Mouse (Mus musculus) bone marrow macrophage, adult 2 months (primary cell): ENCODE results near the gene Bcr. TPM values are rescaled to one million over a fixed set of nuclear protein-coding genes. Genes with fewer than 3 reads are reported as not detected.

Experiments
- H3K27ac ChIP-seq: 2 replicates; pipeline ENCODE4 v1.5.1; 2012; ENCODE audit warnings: low read depth, low read length; ENCODE audit not compliant: insufficient read depth
- H3K4me1 ChIP-seq: 2 replicates; pipeline ENCODE4 v1.6.1; 2012; ENCODE audit warnings: low read length; ENCODE audit not compliant: control insufficient read depth, insufficient read depth
- H3K4me3 ChIP-seq: 2 replicates; pipeline ENCODE4 v1.5.1; 2012; ENCODE audit warnings: mild to moderate bottlenecking, low read length, moderate library complexity; ENCODE audit not compliant: insufficient read depth
- CTCF ChIP-seq: IDR thresholded peaks from 2 replicates; pipeline ENCODE4 v1.5.1; 2012; ENCODE audit warnings: low read depth, mild to moderate bottlenecking, low read length, moderate library complexity
- POLR2A ChIP-seq: IDR thresholded peaks from 2 replicates; pipeline ENCODE4 v1.6.1; 2012; ENCODE audit warnings: mild to moderate bottlenecking, low read depth, low read length, borderline replicate concordance
- polyA plus RNA-seq: library from polyadenylated mRNA; stranded (reverse); fragments of >200 nt; gene quantifications from 2 replicates; pipeline ENCODE4 v1.2.4, GENCODE M21; 2012; ENCODE audit not compliant: missing spikeins, insufficient read depth, insufficient read length

Bcr gene
- polyA plus RNA-seq, 1 experiment = 2.1 TPM

GRCm38 (mm10) chr10:75173712-75174111, 113.3 kb downstream of the Bcr start:
- Histone ChIP-seq H3K4me3 (no peak overlapping the region), H3K27ac (no peak overlapping the region), H3K4me1 (peaks cover 11% of the 10 kb centered on the region)
- TF ChIP-seq CTCF (no peak), POLR2A (no peak)

GRCm38 (mm10) chr10:75176494-75176893, 116.1 kb downstream of the Bcr start:
- no peak overlapping the region for H3K4me3 ChIP-seq
- H3K27ac ChIP-seq = no peak overlapping the region
- H3K4me1 ChIP-seq = no peaks in the 10 kb centered on the region
- TF ChIP-seq POLR2A = no peak
- TF ChIP-seq CTCF = no peak

DNA sequence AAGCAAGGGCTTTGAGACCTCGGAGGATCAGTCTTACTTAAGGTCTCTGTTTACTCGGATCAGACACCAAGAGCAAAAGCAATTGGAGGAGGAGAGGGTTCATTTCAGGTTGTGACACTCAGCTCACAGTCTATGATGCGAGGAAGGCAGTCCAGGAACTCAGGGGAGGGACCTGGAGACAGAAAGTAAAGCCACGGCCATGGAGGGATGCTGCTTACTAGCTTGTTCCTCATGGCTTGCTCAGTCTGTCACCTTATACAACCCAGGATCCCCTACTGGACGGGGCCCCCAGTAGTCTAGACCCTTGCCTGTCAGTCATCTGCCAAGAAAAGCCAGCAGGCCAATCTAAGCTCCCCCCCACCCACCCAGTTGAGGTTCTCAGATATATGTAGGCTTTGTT, 118.5 kb downstream of the Bcr start:
- TF ChIP-seq CTCF (no peak), POLR2A (no peak)
- Histone ChIP-seq H3K27ac (no peak overlapping the region), H3K4me1 (no peaks in the 10 kb centered on the region), H3K4me3 (no peak overlapping the region)

DNA sequence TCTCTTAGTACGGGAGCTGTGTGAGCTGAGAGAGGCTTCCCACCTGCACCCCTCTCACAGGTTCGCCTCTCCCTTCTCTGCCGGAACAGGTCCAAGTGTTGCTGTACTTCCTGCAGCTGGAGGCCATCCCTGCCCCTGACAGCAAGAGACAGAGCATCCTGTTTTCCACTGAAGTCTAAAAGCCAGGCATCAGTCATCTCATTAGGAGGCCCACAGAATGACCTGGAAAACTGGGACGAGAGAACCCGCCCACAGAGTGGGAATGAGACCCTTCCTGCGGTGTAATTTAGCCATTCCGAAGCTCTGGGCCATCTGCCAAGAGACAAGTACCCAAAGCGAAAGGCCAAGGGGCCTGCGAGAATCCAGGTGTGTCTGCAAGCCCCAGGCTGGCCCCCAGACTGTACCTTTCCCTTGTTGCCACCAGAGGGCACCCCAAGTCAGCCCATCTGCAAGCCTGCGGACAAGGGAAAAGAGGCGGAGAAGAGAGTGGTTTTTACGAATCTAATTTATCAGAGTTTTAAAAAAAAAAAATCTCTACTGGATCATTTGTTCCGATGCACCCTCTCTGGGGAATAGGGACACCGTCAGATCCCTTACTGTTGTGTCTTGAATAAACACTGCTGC, 121.9 kb downstream of the Bcr start:
- H3K4me1 ChIP-seq = no peaks in the 10 kb centered on the region
- no peak overlapping the region for H3K4me3 ChIP-seq
- H3K27ac ChIP-seq = no peak overlapping the region
- TF ChIP-seq CTCF (peak; percentile 78), POLR2A (no peak)

- TF ChIP-seq CTCF (no peak), POLR2A (no peak)
- no peaks in the 10 kb centered on the region for H3K4me1 ChIP-seq
- H3K27ac ChIP-seq = no peak overlapping the region
- H3K4me3 ChIP-seq = no peak overlapping the region
Observed at GRCm38 (mm10) chr10:75184826-75185225, 124.4 kb downstream of the Bcr start.

DNA sequence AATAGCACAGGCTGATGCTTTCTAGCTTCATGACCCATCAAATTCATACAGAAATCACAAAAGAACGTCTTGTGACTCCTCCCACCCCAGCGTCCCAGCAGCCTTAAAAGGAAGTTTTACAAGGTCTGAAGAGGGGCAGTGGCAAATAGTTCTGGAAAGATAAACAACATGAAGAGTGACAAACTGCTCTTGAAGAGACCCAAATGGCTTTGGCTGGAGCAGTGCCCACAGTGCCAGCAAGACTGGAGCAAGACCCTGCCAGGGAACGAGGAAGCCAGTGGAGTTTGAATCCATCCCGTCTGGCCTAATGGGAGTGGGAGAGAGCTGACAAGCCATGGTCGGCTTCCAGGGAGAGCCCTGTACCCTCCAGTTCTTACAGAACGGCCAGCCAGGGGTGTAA, 126.2 kb downstream of the Bcr start:
- no peak for TF ChIP-seq CTCF
- no peak for TF ChIP-seq POLR2A
- Histone ChIP-seq H3K27ac (no peak overlapping the region), H3K4me3 (no peak overlapping the region), H3K4me1 (no peaks in the 10 kb centered on the region)

DNA sequence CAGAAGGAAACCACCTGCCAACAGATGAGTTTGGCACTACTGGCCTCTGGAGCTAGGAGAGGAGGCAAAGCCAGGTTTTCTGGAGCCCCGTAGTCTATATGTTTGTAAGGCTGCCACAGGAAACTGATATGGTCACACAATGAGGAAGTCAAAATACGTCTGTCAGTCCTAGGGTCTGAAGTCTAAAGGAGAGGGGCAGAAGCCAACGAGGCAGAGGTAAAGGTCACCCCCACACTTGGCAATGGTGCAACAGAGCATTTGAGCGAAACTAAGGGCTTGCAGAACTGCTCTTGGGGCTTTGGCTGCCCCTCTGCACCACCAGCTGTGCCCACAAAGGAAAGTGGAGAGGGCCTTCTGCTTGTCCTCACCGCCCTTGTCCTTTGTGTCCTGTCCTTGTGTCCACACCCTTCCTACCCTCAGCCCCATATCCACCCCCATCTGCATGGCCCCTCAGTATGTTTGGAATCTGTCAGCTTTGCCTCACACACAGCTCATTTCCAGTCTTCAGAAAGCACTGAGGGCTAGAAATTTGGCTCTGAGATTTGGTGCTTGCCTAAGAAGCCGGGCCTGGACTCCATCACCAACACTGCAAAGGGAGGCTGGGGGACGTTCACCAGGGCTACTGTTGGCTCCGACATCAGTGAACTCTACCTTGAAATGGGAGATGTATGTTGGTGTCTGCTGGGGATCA, 127.1 kb downstream of the Bcr start:
- H3K27ac ChIP-seq = no peak overlapping the region
- no peaks in the 10 kb centered on the region for H3K4me1 ChIP-seq
- no peak for TF ChIP-seq POLR2A
- no peak for TF ChIP-seq CTCF
- H3K4me3 ChIP-seq = no peak overlapping the region

DNA sequence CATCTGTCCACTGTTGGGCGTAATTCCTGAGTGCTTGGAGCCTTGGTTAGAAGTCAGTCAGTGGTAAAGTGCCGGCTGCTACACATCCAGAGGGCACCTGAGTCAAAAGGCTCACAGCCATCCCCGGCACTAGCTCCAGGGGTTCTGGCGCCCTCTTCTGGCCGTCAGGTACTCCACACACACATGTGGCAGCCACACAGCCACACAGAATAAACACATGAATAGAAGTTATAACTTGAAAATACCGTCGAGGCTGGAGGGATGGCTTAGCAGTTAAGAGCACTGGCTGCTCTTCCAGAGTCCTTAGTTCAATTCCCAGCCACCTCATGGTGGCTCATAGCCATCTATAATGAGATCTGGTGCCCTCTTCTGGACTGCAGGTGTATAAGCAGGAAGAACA, 131.3 kb downstream of the Bcr start:
- Histone ChIP-seq H3K4me1 (no peaks in the 10 kb centered on the region), H3K4me3 (no peak overlapping the region), H3K27ac (no peak overlapping the region)
- TF ChIP-seq CTCF (peak; percentile 80), POLR2A (no peak)

- TF ChIP-seq CTCF (no peak), POLR2A (no peak)
- no peak overlapping the region for H3K27ac ChIP-seq
- H3K4me3 ChIP-seq = no peak overlapping the region
- no peaks in the 10 kb centered on the region for H3K4me1 ChIP-seq
Observed at GRCm38 (mm10) chr10:75197817-75198216, 137.4 kb downstream of the Bcr start.

DNA sequence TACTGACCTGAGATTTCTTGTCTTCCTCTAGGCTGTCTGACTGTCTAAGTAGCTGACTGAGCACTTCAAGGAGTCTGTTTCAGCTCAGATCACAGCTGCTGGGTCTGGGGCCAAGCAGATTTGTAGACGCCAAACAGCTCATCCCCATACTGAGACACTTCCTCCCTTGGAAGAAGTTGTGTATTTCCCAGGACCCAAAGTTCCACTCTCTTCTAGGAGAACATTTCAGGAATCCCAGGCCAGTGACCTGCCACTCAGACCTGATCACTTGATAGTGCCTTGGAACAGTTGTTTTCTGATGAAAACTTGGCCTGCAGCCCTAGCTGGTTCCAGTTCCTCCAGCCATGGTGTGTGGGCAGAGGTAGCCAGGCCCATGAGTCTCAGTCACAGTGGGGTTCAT, 140.3 kb downstream of the Bcr start:
- Histone ChIP-seq H3K4me3 (no peak overlapping the region), H3K4me1 (no peaks in the 10 kb centered on the region), H3K27ac (no peak overlapping the region)
- no peak for TF ChIP-seq CTCF
- no peak for TF ChIP-seq POLR2A

- TF ChIP-seq POLR2A (no peak), CTCF (no peak)
- Histone ChIP-seq H3K4me1 (no peaks in the 10 kb centered on the region), H3K27ac (no peak overlapping the region), H3K4me3 (no peak overlapping the region)
Observed at GRCm38 (mm10) chr10:75206192-75206591, 145.8 kb downstream of the Bcr start.
